Mouse (Mus musculus) MEL (cell line): ENCODE measurements around the gene Slc30a1.

ENCODE experiments used
- CHD2 ChIP-seq: IDR thresholded peaks from 2 replicates; pipeline ENCODE4 v1.6.1; 2011; ENCODE audit warnings: low read length, improper control_type of control experiment
- CTCF ChIP-seq, 3 experiments: IDR thresholded peaks in 2 of 3; conservative IDR thresholded peaks in 1 of 3; 2 replicates each; pipeline ENCODE4 v1.5.1; 2011 to 2012; ENCODE audit warnings: low read length in 3 of 3, low read depth in 2 of 3, mild to moderate bottlenecking in 2 of 3, improper control_type of control experiment in 1 of 3, inconsistent platforms in 1 of 3, mixed read lengths in 1 of 3, moderate library complexity in 1 of 3; ENCODE audit not compliant: control insufficient read depth in 1 of 3, insufficient read depth in 1 of 3, poor library complexity in 1 of 3, severe bottlenecking in 1 of 3
- ETS1 ChIP-seq: IDR thresholded peaks from 2 replicates; pipeline ENCODE4 v1.6.1; 2012; ENCODE audit warnings: low read depth, mild to moderate bottlenecking, inconsistent platforms, low read length, improper control_type of control experiment, moderate library complexity
- KAT2A ChIP-seq: conservative IDR thresholded peaks from 2 replicates; pipeline ENCODE4 v1.6.1; 2012; ENCODE audit warnings: low read depth, low read length, improper control_type of control experiment, inconsistent platforms
- NELFE ChIP-seq: IDR thresholded peaks from 2 replicates; pipeline ENCODE4 v1.6.1; 2011; ENCODE audit warnings: low read depth, low read length, improper control_type of control experiment
- NRF1 ChIP-seq: IDR thresholded peaks from 2 replicates; pipeline ENCODE4 v1.6.1; 2014; ENCODE audit warnings: low read depth, mild to moderate bottlenecking, inconsistent platforms, low read length, improper control_type of control experiment, moderate library complexity; ENCODE audit not compliant: poor library complexity, insufficient read depth, severe bottlenecking
- POLR2A ChIP-seq, 2 experiments: IDR thresholded peaks; 2 replicates each; pipeline ENCODE4 v1.6.1; 2011 to 2012; ENCODE audit warnings: low read length in 2 of 2, mild to moderate bottlenecking in 2 of 2, control low read depth in 1 of 2, improper control_type of control experiment in 1 of 2, low read depth in 1 of 2, moderate library complexity in 1 of 2; ENCODE audit not compliant: control insufficient read depth in 1 of 2, insufficient read depth in 1 of 2, poor library complexity in 1 of 2
- POLR2AphosphoS2 ChIP-seq: IDR thresholded peaks from 2 replicates; pipeline ENCODE4 v1.6.1; 2011; ENCODE audit warnings: low read length, improper control_type of control experiment
- RAD21 ChIP-seq: IDR thresholded peaks from 2 replicates; pipeline ENCODE4 v1.6.1; 2011; ENCODE audit warnings: mild to moderate bottlenecking, low read depth, low read length, improper control_type of control experiment
- TBP ChIP-seq: IDR thresholded peaks from 2 replicates; pipeline ENCODE4 v1.8.0; 2011; ENCODE audit warnings: low read depth, low read length, improper control_type of control experiment
- USF1 ChIP-seq: IDR thresholded peaks from 2 replicates; pipeline ENCODE4 v1.6.1; 2014; ENCODE audit warnings: low read depth, mild to moderate bottlenecking, inconsistent platforms, low read length, improper control_type of control experiment, moderate library complexity
- ZMIZ1 ChIP-seq: IDR thresholded peaks from 2 replicates; pipeline ENCODE4 v1.6.1; 2012; ENCODE audit warnings: low read depth, mild to moderate bottlenecking, inconsistent platforms, low read length, improper control_type of control experiment, moderate library complexity

GRCm38 (mm10) chr1:191911067-191911668, 4.6 kb downstream of the Slc30a1 start:
- TF ChIP-seq POLR2A (IDR thresholded peaks at IDR 0.05; ENCODE audit: control insufficient read depth in 1 of 2, insufficient read depth in 1 of 2, low read depth in 1 of 2, low read length in 2 of 2, poor library complexity in 1 of 2) (no peak), CHD2 (no peak), USF1 (no peak), RAD21 (no peak), KAT2A (no peak), ETS1 (peak; percentile 98), NELFE (no peak), CTCF (IDR thresholded peaks at IDR 0.05 in 2 of 3, conservative IDR thresholded peaks at IDR 0.05 in 1 of 3; ENCODE audit: control insufficient read depth in 1 of 3, insufficient read depth in 1 of 3, low read depth in 2 of 3, low read length in 3 of 3, poor library complexity in 1 of 3, severe bottlenecking in 1 of 3) (no peak), TBP (no peak), ZMIZ1 (no peak), POLR2AphosphoS2 (peak; percentile 26; the same call in 1 of the 2 replicates), NRF1 (no peak)
